Mouse (Mus musculus): ENCODE results near the gene Lrrc10b. TPM values are rescaled to one million over a fixed set of nuclear protein-coding genes. Genes with fewer than 3 reads are reported as not detected.

The Lrrc10b gene
- polyA plus RNA-seq, 1 experiment from 2014 or later, result 2.0 TPM

DNA sequence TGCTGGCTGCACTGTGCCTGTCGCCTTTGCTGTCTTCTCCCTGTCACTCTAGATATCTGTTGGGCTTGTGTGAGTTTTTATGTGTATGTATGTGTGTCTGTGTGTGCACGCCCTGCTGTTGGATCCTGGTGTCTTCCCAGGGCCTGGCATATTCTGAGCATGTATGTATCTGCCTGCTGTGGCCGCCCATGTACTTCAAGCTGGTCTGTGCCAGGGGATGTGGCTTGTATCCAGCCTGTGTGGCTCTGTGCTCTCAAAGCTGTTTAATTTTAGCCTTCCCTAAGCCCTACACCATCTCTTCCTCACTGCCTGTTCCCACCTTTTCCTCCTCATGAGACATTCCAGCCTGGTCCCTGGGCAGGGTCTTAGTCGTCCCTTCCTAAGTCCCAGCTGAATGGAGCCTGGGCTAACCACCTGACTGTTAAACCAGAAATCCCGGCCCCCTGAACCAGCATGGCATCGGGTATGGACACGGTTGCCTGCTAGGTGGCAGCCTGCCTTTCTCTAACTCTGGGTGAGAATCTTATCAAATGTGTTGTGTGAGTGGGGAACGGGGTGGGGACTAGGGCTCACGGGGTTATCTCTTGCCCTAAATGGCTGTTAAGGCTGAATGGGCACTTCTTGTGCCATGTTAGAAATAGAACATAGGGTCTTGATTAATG, 23.3 kb downstream of the Lrrc10b start:
- H3K9ac ChIP-seq (ENCODE audit: low read depth, low read length), result no peak overlapping the region
- no peak for ATAC-seq

DNA sequence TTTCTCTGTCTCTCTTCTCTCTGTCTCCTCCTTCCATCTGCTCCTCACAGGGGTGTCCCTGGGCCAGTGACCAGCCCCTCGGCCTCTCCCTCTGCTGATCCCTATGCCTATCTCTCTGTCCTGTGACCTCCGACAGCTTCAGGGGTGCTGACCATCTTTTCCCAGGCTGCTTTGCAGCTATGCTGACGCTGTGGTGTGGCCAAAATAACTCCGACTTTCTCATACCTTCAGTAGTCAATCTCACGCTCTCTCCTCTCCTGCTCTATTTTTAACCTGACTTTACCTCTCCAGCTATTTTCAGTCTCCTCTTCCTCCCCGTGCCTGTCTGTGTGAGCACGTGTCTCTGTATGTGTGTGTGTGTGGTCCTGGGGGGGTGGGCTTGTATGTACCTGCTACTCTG, 24.0 kb downstream of the Lrrc10b start:
- H3K9ac ChIP-seq (ENCODE audit: low read depth, low read length), result no peak overlapping the region
- H3K9me3 ChIP-seq (replicated peaks; ENCODE audit: control insufficient read depth, low read length, poor library complexity, severe bottlenecking), result no peaks in the 10 kb centered on the region
- no peak overlapping the region for H3K4me3 ChIP-seq (ENCODE audit: low read depth, low read length)
- H3K27me3 ChIP-seq (ENCODE audit: control insufficient read depth, insufficient read depth, low read depth, low read length), result no peaks in the 10 kb centered on the region
- no peak for ATAC-seq
- no peak overlapping the region for H3K27ac ChIP-seq (ENCODE audit: low read length)
- H3K4me2 ChIP-seq (ENCODE audit: low read length), result no peak overlapping the region
- WGBS, result 81% methylated on average over 7 of the region's 7 CpGs
- H3K36me3 ChIP-seq (ENCODE audit: control insufficient read depth, insufficient read depth, low read length), result peaks cover 2% of the 10 kb centered on the region; the same call in 1 of the 2 replicates
- H3K4me1 ChIP-seq (ENCODE audit: control insufficient read depth, insufficient read depth, low read length), result 0 out of 2 replicates have a peak, but pooled peaks cover 3% of the 10 kb centered on the region

More for the DNA sequence above, 23.3 kb downstream of the Lrrc10b start:
- Histone ChIP-seq H3K27ac (ENCODE audit: low read length) (no peak overlapping the region), H3K4me3 (ENCODE audit: low read depth, low read length) (no peak overlapping the region), H3K4me1 (ENCODE audit: control insufficient read depth, insufficient read depth, low read length) (0 out of 2 replicates have a peak, but pooled peaks cover 3% of the 10 kb centered on the region), H3K4me2 (ENCODE audit: low read length) (no peak overlapping the region), H3K36me3 (ENCODE audit: control insufficient read depth, insufficient read depth, low read length) (peaks cover 2% of the 10 kb centered on the region; the same call in 1 of the 2 replicates), H3K27me3 (ENCODE audit: control insufficient read depth, insufficient read depth, low read depth, low read length) (no peaks in the 10 kb centered on the region), H3K9me3 (replicated peaks; ENCODE audit: control insufficient read depth, low read length, poor library complexity, severe bottlenecking) (no peaks in the 10 kb centered on the region)
- 62% methylated on average over 9 of the region's 9 CpGs for WGBS

DNA sequence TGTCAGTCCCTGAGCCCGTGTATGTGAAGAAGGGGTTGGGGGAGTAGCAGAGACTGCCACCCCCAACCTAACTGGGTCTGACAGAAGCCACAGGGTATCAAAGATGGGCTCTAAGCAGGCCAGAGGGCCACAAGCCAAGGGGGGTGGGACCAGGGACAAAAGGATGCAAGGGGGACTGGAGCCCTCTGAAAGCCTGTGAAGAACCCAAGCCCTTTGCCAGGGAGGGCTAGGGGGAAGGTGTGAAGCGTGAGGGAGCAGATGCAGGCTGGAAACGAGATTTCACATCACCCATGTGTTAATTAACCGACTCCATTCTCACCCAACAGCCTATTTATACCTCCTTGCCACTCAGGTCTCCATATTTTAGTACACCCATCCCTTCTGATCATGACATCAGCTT, 25.4 kb downstream of the Lrrc10b start:
- Histone ChIP-seq H3K27ac (ENCODE audit: low read length) (no peak overlapping the region), H3K4me3 (ENCODE audit: low read depth, low read length) (no peak overlapping the region), H3K9ac (ENCODE audit: low read depth, low read length) (no peak overlapping the region), H3K27me3 (ENCODE audit: control insufficient read depth, insufficient read depth, low read depth, low read length) (no peaks in the 10 kb centered on the region), H3K9me3 (replicated peaks; ENCODE audit: control insufficient read depth, low read length, poor library complexity, severe bottlenecking) (no peaks in the 10 kb centered on the region), H3K4me1 (ENCODE audit: control insufficient read depth, insufficient read depth, low read length) (0 out of 2 replicates have a peak, but pooled peaks cover 3% of the 10 kb centered on the region), H3K36me3 (ENCODE audit: control insufficient read depth, insufficient read depth, low read length) (peaks cover 2% of the 10 kb centered on the region; the same call in 1 of the 2 replicates), H3K4me2 (ENCODE audit: low read length) (no peak overlapping the region)
- no peak; the same call in 1 of the 2 replicates for ATAC-seq
- 57% methylated on average over 4 of the region's 4 CpGs for WGBS

DNA sequence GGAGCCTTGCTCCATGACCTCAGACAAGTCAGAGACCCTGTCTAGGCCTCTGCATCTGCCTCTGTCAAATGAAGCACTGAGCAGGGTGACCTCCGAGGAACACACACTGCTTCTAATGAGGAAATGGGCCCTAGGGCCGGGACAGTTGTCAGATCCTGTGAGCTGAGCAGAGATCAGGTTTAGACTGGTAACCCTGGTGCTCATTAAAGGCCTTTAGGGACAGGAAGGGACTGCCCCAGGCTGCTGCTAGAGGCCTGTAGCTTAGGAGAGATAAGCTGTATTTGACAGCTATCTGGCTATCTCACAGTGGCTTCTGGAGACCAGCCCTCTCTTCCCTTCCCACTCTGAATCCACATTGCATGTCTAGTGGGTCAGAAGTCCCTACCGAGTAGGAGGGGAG, 25.9 kb downstream of the Lrrc10b start:
- Histone ChIP-seq H3K27ac (ENCODE audit: low read length) (no peak overlapping the region), H3K4me2 (ENCODE audit: low read length) (no peak overlapping the region), H3K36me3 (ENCODE audit: control insufficient read depth, insufficient read depth, low read length) (peaks cover 2% of the 10 kb centered on the region; the same call in 1 of the 2 replicates), H3K4me3 (ENCODE audit: low read depth, low read length) (no peak overlapping the region), H3K27me3 (ENCODE audit: control insufficient read depth, insufficient read depth, low read depth, low read length) (no peaks in the 10 kb centered on the region), H3K4me1 (ENCODE audit: control insufficient read depth, insufficient read depth, low read length) (0 out of 2 replicates have a peak, but pooled peaks cover 3% of the 10 kb centered on the region), H3K9ac (ENCODE audit: low read depth, low read length) (no peak overlapping the region), H3K9me3 (replicated peaks; ENCODE audit: control insufficient read depth, low read length, poor library complexity, severe bottlenecking) (no peaks in the 10 kb centered on the region)
- peak; percentile 9; the same call in 1 of the 2 replicates for ATAC-seq
- WGBS, result 53% methylated on average over 3 of the region's 3 CpGs

DNA sequence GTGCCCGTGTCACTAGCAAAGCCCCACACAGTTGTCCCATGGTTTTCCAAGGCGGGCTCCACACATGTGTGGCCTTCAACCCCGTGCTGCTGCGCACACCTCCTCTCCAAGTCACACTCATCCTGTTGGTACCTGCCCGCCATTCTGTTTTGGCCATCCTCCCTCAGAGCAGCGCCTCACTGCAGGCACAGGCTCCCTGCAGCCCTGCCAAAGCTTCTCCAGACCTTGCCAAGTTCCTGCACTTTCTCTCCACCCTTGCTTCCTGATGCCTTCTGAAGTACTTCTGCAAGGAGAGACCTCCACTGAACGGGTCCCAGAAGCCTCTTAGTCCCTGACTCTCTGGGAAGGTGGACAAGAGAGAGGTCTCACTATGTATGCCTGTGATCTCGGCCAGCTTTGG, 27.9 kb downstream of the Lrrc10b start:
- Histone ChIP-seq H3K9ac (ENCODE audit: low read depth, low read length) (no peak overlapping the region), H3K27me3 (ENCODE audit: control insufficient read depth, insufficient read depth, low read depth, low read length) (no peaks in the 10 kb centered on the region), H3K4me1 (ENCODE audit: control insufficient read depth, insufficient read depth, low read length) (0 out of 2 replicates have a peak, but pooled peaks cover 3% of the 10 kb centered on the region), H3K4me3 (ENCODE audit: low read depth, low read length) (no peak overlapping the region), H3K9me3 (replicated peaks; ENCODE audit: control insufficient read depth, low read length, poor library complexity, severe bottlenecking) (no peaks in the 10 kb centered on the region), H3K36me3 (ENCODE audit: control insufficient read depth, insufficient read depth, low read length) (peaks cover 2% of the 10 kb centered on the region; the same call in 1 of the 2 replicates), H3K27ac (ENCODE audit: low read length) (no peak overlapping the region), H3K4me2 (ENCODE audit: low read length) (no peak overlapping the region)
- no peak for ATAC-seq
- 94% methylated on average over 8 of the region's 8 CpGs for WGBS

DNA sequence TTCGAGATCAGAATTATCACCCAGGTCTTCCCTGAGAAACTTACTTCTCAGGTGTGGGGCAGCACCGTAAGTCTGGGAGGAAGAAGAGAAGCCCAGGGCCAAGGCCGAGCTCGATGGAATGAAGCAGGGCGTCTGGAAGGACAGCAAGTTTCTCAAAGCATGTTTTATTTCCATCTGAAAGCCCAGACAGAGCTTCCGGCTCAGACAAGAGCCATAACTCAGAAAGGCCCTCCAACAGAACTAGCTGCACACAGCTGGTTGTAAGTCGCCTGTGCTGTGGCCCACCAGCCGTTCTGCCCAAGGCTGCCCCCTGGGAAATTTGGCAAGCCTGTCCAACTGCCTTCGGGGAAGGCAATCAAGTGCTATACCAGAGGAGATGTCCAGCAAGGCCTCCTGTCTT, 29.8 kb downstream of the Lrrc10b start:
- H3K27ac ChIP-seq (ENCODE audit: low read length), result no peak overlapping the region
- WGBS, result 85% methylated on average over 9 of the region's 9 CpGs
- H3K27me3 ChIP-seq (ENCODE audit: control insufficient read depth, insufficient read depth, low read depth, low read length), result peaks cover 4% of the 10 kb centered on the region; the same call in 1 of the 2 replicates
- H3K4me3 ChIP-seq (ENCODE audit: low read depth, low read length), result no peak overlapping the region
- H3K9me3 ChIP-seq (replicated peaks; ENCODE audit: control insufficient read depth, low read length, poor library complexity, severe bottlenecking), result no peaks in the 10 kb centered on the region
- H3K4me2 ChIP-seq (ENCODE audit: low read length), result no peak overlapping the region
- H3K9ac ChIP-seq (ENCODE audit: low read depth, low read length), result no peak overlapping the region
- H3K4me1 ChIP-seq (ENCODE audit: control insufficient read depth, insufficient read depth, low read length), result peaks cover 2% of the 10 kb centered on the region; the same call in 1 of the 2 replicates
- peaks cover 2% of the 10 kb centered on the region; the same call in 1 of the 2 replicates for H3K36me3 ChIP-seq (ENCODE audit: control insufficient read depth, insufficient read depth, low read length)
- ATAC-seq, result no peak

DNA sequence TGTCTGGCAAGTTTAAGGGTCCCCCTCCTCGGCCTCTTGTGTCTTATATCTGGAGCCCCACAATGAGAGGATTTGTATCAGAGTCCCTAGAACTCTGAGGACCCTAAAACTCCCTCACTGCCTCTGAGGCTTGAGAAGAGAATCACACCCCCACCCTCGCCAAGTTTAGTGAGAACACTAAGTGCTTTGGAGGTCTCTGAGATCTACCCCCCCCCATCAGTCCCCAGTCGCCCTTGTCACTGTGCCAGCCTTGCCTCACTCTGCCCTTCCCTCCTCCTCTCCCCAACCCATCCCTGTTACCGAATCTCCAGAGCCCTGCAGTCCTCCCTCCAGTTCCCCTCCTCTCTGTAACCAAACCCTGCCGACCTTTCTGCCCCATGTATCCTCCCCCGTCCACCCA, 30.5 kb downstream of the Lrrc10b start:
- Histone ChIP-seq H3K9ac (ENCODE audit: low read depth, low read length) (0 out of 2 replicates have a peak overlapping the region, but pooled peaks have one; percentile 10), H3K4me1 (ENCODE audit: control insufficient read depth, insufficient read depth, low read length) (peaks cover 8% of the 10 kb centered on the region), H3K4me2 (ENCODE audit: low read length) (no peak overlapping the region), H3K27ac (ENCODE audit: low read length) (no peak overlapping the region), H3K9me3 (replicated peaks; ENCODE audit: control insufficient read depth, low read length, poor library complexity, severe bottlenecking) (no peaks in the 10 kb centered on the region), H3K36me3 (ENCODE audit: control insufficient read depth, insufficient read depth, low read length) (peaks cover 2% of the 10 kb centered on the region; the same call in 1 of the 2 replicates), H3K27me3 (ENCODE audit: control insufficient read depth, insufficient read depth, low read depth, low read length) (peaks cover 4% of the 10 kb centered on the region; the same call in 1 of the 2 replicates), H3K4me3 (ENCODE audit: low read depth, low read length) (no peak overlapping the region)
- no peak for ATAC-seq
- 64% methylated on average over 6 of the region's 6 CpGs for WGBS

DNA sequence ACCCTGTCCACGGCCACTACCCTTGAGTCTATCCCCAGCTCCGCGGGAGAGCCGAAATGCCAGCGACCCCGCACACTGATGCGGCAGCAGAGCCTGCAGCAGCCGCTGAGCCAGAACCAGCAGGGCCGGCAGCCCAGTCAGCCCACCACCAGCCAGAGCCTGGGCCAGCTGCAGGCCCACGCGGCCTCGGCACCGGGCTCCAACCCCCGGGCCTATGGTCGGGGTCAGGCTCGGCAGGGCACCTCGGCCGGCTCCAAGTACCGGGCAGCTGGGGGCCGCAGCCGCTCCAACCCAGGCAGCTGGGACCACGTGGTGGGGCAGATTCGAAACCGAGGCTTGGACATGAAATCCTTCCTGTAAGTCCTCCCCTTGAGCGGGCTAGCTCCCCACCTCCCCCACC, 31.0 kb downstream of the Lrrc10b start:
- H3K4me1 ChIP-seq (ENCODE audit: control insufficient read depth, insufficient read depth, low read length), result peaks cover 9% of the 10 kb centered on the region
- ATAC-seq, result no peak
- WGBS, result 32% methylated on average over 25 of the region's 25 CpGs
- no peak overlapping the region for H3K4me2 ChIP-seq (ENCODE audit: low read length)
- no peak overlapping the region for H3K27ac ChIP-seq (ENCODE audit: low read length)
- H3K36me3 ChIP-seq (ENCODE audit: control insufficient read depth, insufficient read depth, low read length), result peaks cover 2% of the 10 kb centered on the region; the same call in 1 of the 2 replicates
- no peak overlapping the region for H3K9ac ChIP-seq (ENCODE audit: low read depth, low read length)
- no peak overlapping the region for H3K4me3 ChIP-seq (ENCODE audit: low read depth, low read length)
- H3K9me3 ChIP-seq (replicated peaks; ENCODE audit: control insufficient read depth, low read length, poor library complexity, severe bottlenecking), result no peaks in the 10 kb centered on the region
- peaks cover 4% of the 10 kb centered on the region; the same call in 1 of the 2 replicates for H3K27me3 ChIP-seq (ENCODE audit: control insufficient read depth, insufficient read depth, low read depth, low read length)

All from midbrain, embryonic 16.5 days (tissue).